13 mouse cellular contexts compared by ENCODE assay signal in genomic region chr6:56877985-56878384, GRCm38 (mm10). TPM values are rescaled to one million over a fixed set of nuclear protein-coding genes. Genes with fewer than 3 reads are reported as not detected.
DNase-seq lines count a peak whose midpoint lies in the region; ATAC-seq and TF ChIP-seq lines count a peak whose summit lies in the region.
"Had no signal": no experiment of that assay in that cellular context is flagged by ENCODE, and none has a peak within 500 bp of the region (broad histone marks: within the 10 kb centered on the region; RNA-seq: fewer than 3 reads in every experiment).

No protein-coding gene starts in this region.

- H3K36me3 ChIP-seq in heart, adult 2 months (ENCODE audit: control insufficient read depth, insufficient read depth, low read length), result peaks cover 8% of the 10 kb centered on the region
- H3K36me3 ChIP-seq in kidney, postnatal 0 days (ENCODE audit: insufficient read depth, low read length), result 0 out of 2 replicates have a peak, but pooled peaks cover 20% of the 10 kb centered on the region
- H3K36me3 ChIP-seq in G1E (replicated peaks), result peaks cover 36% of the 10 kb centered on the region

- TF ChIP-seq POLR2A in heart, adult 2 months (IDR thresholded peaks at IDR 0.05; ENCODE audit: insufficient read depth, low read depth, low read length), result no peak

- DNase-seq in heart, adult 2 months, result no peak
- DNase-seq in heart, postnatal 25 days (ENCODE audit: low spot score), result no peak
- no peak for DNase-seq in kidney, postnatal 0 days (ENCODE audit: low spot score)
- DNase-seq in kidney, postnatal 4 days, result no peak
- DNase-seq in G1E (ENCODE audit: low spot score), result no peak
- peak; percentile 9 for DNase-seq in induced T-regulatory cell, adult 2 months (ENCODE audit: low read depth)
- DNase-seq in left cerebral cortex, adult 8-10 months (ENCODE audit: low spot score in 2 of 2), result no peak
- DNase-seq: cerebellum, adult 2 months; layer of hippocampus, adult 9-11 months; right cerebral cortex, postnatal 14 days had no signal

- H3K9me3 ChIP-seq in kidney, postnatal 0 days (replicated peaks; ENCODE audit: low read length), result no peaks in the 10 kb centered on the region
- H3K9me3 ChIP-seq in G1E (replicated peaks), result no peaks in the 10 kb centered on the region
- H3K9me3 ChIP-seq: embryonic facial prominence, embryonic 13.5 days; midbrain, embryonic 15.5 days had no signal

- no peak overlapping the region for H3K4me3 ChIP-seq in heart, adult 2 months
- H3K4me3 ChIP-seq in kidney, postnatal 0 days (replicated peaks; ENCODE audit: low read depth, low read length), result no peak overlapping the region
- H3K4me3 ChIP-seq in G1E (ENCODE audit: low read depth, low read length), result no peak overlapping the region
- H3K4me3 ChIP-seq: embryonic facial prominence, embryonic 13.5 days; midbrain, embryonic 15.5 days had no signal

- no peaks in the 10 kb centered on the region for H3K27me3 ChIP-seq in heart, adult 2 months (ENCODE audit: control insufficient read depth, insufficient read depth, low read length)
- no peaks in the 10 kb centered on the region for H3K27me3 ChIP-seq in kidney, postnatal 0 days (ENCODE audit: insufficient read depth, low read length)
- peaks cover 4% of the 10 kb centered on the region; the same call in 1 of the 2 replicates for H3K27me3 ChIP-seq in G1E (ENCODE audit: insufficient read depth, low read length)
- H3K27me3 ChIP-seq: embryonic facial prominence, embryonic 13.5 days; midbrain, embryonic 15.5 days had no signal

- H3K9ac ChIP-seq in heart, adult 2 months (ENCODE audit: low read depth, low read length), result no peak overlapping the region
- no peak overlapping the region for H3K9ac ChIP-seq in kidney, postnatal 0 days (ENCODE audit: low read depth, low read length)
- H3K9ac ChIP-seq: embryonic facial prominence, embryonic 13.5 days; midbrain, embryonic 15.5 days had no signal

- H3K79me2 ChIP-seq in heart, adult 2 months (replicated peaks; ENCODE audit: control insufficient read depth, insufficient read depth, low read length), result no peaks in the 10 kb centered on the region

- 68% methylated on average over 8 of the region's 8 CpGs for WGBS in heart, adult 2 months
- 90% methylated on average over 8 of the region's 8 CpGs for WGBS in kidney, postnatal 0 days

- H3K4me2 ChIP-seq in kidney, postnatal 0 days (ENCODE audit: low read length), result no peak overlapping the region
- H3K4me2 ChIP-seq: embryonic facial prominence, embryonic 13.5 days; heart, embryonic 11.5 days; midbrain, embryonic 15.5 days had no signal

- intact Hi-C loops in heart, adult 2 months (cut with DNase I), result no loop called here
- intact Hi-C loops in heart, postnatal 25 days (cut with DNase I), result no loop called here

- H3K27ac ChIP-seq in heart, adult 2 months, result no peak overlapping the region
- no peak overlapping the region for H3K27ac ChIP-seq in kidney, postnatal 0 days
- H3K27ac ChIP-seq: embryonic facial prominence, embryonic 13.5 days; midbrain, embryonic 15.5 days had no signal

- no peak for ATAC-seq in kidney, postnatal 0 days (replicated peaks; ENCODE audit: low FRiP score, low read depth)
- no peak for ATAC-seq in G1E (ENCODE audit: extremely low read depth, insufficient number of reproducible peaks, low FRiP score, poor library complexity, severe bottlenecking)
- ATAC-seq: midbrain, embryonic 15.5 days had no signal

- TF ChIP-seq CTCF in heart, adult 2 months (IDR thresholded peaks at IDR 0.05), result 0 out of 2 replicates have a peak, but pooled peaks have one; percentile 19
- peak; percentile 33; the same call in 1 of the 2 replicates for TF ChIP-seq CTCF in kidney, postnatal 0 days (IDR thresholded peaks at IDR 0.05; ENCODE audit: low read depth)
- TF ChIP-seq CTCF in G1E (IDR thresholded peaks at IDR 0.05; ENCODE audit: low read depth, low read length), result 0 out of 2 replicates have a peak, but pooled peaks have one; percentile 14

- no peak for TF ChIP-seq EP300 in heart, adult 2 months (IDR thresholded peaks at IDR 0.05; ENCODE audit: insufficient read depth, low read depth, low read length)

- H3K4me1 ChIP-seq in heart, adult 2 months (ENCODE audit: control insufficient read depth, insufficient read depth, low read length), result peaks cover 4% of the 10 kb centered on the region
- H3K4me1 ChIP-seq in kidney, postnatal 0 days (replicated peaks; ENCODE audit: insufficient read depth, low read length), result no peaks in the 10 kb centered on the region
- peaks cover 18% of the 10 kb centered on the region for H3K4me1 ChIP-seq in G1E (ENCODE audit: insufficient read depth, low read depth, low read length)
- H3K4me1 ChIP-seq: embryonic facial prominence, embryonic 13.5 days; midbrain, embryonic 15.5 days had no signal

RNA-seq across cellular contexts. Expression of gene Nt5c3, which starts 45.7 kb away (rescaled TPM):
- 10 to 100 TPM; 62.4 to 75.5 TPM for total RNA-seq in heart, adult 2 months (2021)
- polyA plus RNA-seq in heart, adult 2 months (2012; rRNA removed), result 16.9 and 49.2 TPM in 2 replicates
- 10 to 100 TPM; 67.5 to 75.9 TPM for total RNA-seq in heart, postnatal 25 days (2021)
- polyA plus RNA-seq in kidney, postnatal 0 days (2015; fragmentation: Nextera tagmentation; extraction: Ambion mirVana), result 82.4 and 85.9 TPM in 2 replicates
- total RNA-seq in G1E (2014; fragmentation: Nextera tagmentation) (274 and 280 TPM in 2 replicates), G1E (2017) (292 and 317 TPM in 2 replicates)
- 120 and 122 TPM in 2 replicates for polyA plus RNA-seq in G1E (2012)
- 10 to 100 TPM; 51.4 to 61.2 (median 57.9) TPM for total RNA-seq in left cerebral cortex, adult 8-10 months (2022)

RNA-seq across cellular contexts. Expression of gene Vmn1r4, which starts 45.8 kb away (rescaled TPM):
- under 1 TPM in 1 of 2 experiments, not detected in 1; 0.16 TPM for total RNA-seq in heart, adult 2 months (2021)
- polyA plus RNA-seq in heart, adult 2 months (2012; rRNA removed), result 0.06 and 0.29 TPM in 2 replicates
- under 1 TPM in 1 of 2 experiments, not detected in 1; 0.21 TPM for total RNA-seq in heart, postnatal 25 days (2021)
- polyA plus RNA-seq in kidney, postnatal 0 days (2015; fragmentation: Nextera tagmentation; extraction: Ambion mirVana), result 0.28 and 0.62 TPM in 2 replicates
- total RNA-seq in G1E (2014; fragmentation: Nextera tagmentation) (2.6 TPM in 1 of 2 replicates, not detected in the other), G1E (2017) (0.87 and 1.9 TPM in 2 replicates)
- not detected in 2 replicates for polyA plus RNA-seq in G1E (2012)
- under 1 TPM; 0.17 to 0.91 (median 0.44) TPM for total RNA-seq in left cerebral cortex, adult 8-10 months (2022)

RNA-seq across cellular contexts. Expression of gene Fkbp9, which starts 46.1 kb away (rescaled TPM):
- 10 to 100 TPM; 84.5 to 85.9 TPM for total RNA-seq in heart, adult 2 months (2021)
- polyA plus RNA-seq in heart, adult 2 months (2012; rRNA removed), result 44.1 and 89.8 TPM in 2 replicates
- total RNA-seq in heart, postnatal 25 days (2021), result 10 to 100 TPM; 77.3 to 84.5 TPM
- polyA plus RNA-seq in kidney, postnatal 0 days (2015; fragmentation: Nextera tagmentation; extraction: Ambion mirVana), result 104 and 113 TPM in 2 replicates
- not detected in 2 replicates for total RNA-seq in G1E (2014; fragmentation: Nextera tagmentation)
- 0.05 and 0.06 TPM in 2 replicates for total RNA-seq in G1E (2017)
- not detected in 2 replicates for polyA plus RNA-seq in G1E (2012)
- total RNA-seq in left cerebral cortex, adult 8-10 months (2022), result 10 to 100 TPM; 29.7 to 36.3 (median 33.7) TPM

Comparison
In these comparisons a context has a peak if more than half of its experiments do, and no peak if none do; other contexts are left out.
1. RNA of gene Fkbp9, which starts 46.1 kb away (total RNA-seq): 84.5 to 85.9 TPM in heart, adult 2 months, 77.3 to 84.5 TPM in heart, postnatal 25 days and 29.7 to 36.3 TPM in left cerebral cortex, adult 8-10 months; 0.05 to 0.06 TPM in G1E; every median in the first group is over 10 times any median in the second.
2. Peak in every context shown above with its lines, with median percentiles within 50 percentile points of each other: CTCF ChIP-seq.